Mouse (Mus musculus): ENCODE results near the gene 1110032A03Rik. TPM values are rescaled to one million over a fixed set of nuclear protein-coding genes. Genes with fewer than 3 reads are reported as not detected.
A peak's percentile ranks its signal among the peaks of the same experiment; 100 is the strongest.

The 1110032A03Rik gene
- polyA plus RNA-seq, 1 experiment, result 13.1 TPM

GRCm38 (mm10) chr9:50727171-50727924 lies 48.0 kb downstream of the 1110032A03Rik start:
- Histone ChIP-seq H3K4me1 (ENCODE audit: control insufficient read depth, insufficient read depth, low read length) (no peaks in the 10 kb centered on the region), H3K27ac (ENCODE audit: insufficient read depth, low read length) (no peak overlapping the region), H3K27me3 (ENCODE audit: control insufficient read depth, insufficient read depth, low read length, poor library complexity, severe bottlenecking) (no peaks in the 10 kb centered on the region), H3K9me3 (replicated peaks; ENCODE audit: control insufficient read depth, insufficient read depth, low read length, poor library complexity, severe bottlenecking) (no peaks in the 10 kb centered on the region), H3K4me3 (ENCODE audit: low read depth, low read length) (peak overlapping the region; percentile 67), H3K9ac (ENCODE audit: low read depth, poor library complexity, severe bottlenecking) (peak overlapping the region; percentile 38), H3K36me3 (ENCODE audit: control insufficient read depth, insufficient read depth, low read length, poor library complexity, severe bottlenecking) (no peaks in the 10 kb centered on the region)
- no peak for TF ChIP-seq EP300 (IDR thresholded peaks at IDR 0.05; ENCODE audit: insufficient read depth, low read depth, low read length)
- no peak for TF ChIP-seq CTCF (IDR thresholded peaks at IDR 0.05; ENCODE audit: low read depth, low read length)
- TF ChIP-seq POLR2A (IDR thresholded peaks at IDR 0.05; ENCODE audit: insufficient read depth, low read length), result no peak

- Histone ChIP-seq H3K9me3 (replicated peaks; ENCODE audit: control insufficient read depth, insufficient read depth, low read length, poor library complexity, severe bottlenecking) (no peaks in the 10 kb centered on the region), H3K4me3 (ENCODE audit: low read depth, low read length) (no peak overlapping the region), H3K27me3 (ENCODE audit: control insufficient read depth, insufficient read depth, low read length, poor library complexity, severe bottlenecking) (no peaks in the 10 kb centered on the region), H3K9ac (ENCODE audit: low read depth, poor library complexity, severe bottlenecking) (no peak overlapping the region), H3K36me3 (ENCODE audit: control insufficient read depth, insufficient read depth, low read length, poor library complexity, severe bottlenecking) (no peaks in the 10 kb centered on the region), H3K27ac (ENCODE audit: insufficient read depth, low read length) (no peak overlapping the region), H3K4me1 (ENCODE audit: control insufficient read depth, insufficient read depth, low read length) (peaks cover 2% of the 10 kb centered on the region)
- TF ChIP-seq CTCF (IDR thresholded peaks at IDR 0.05; ENCODE audit: low read depth, low read length), result no peak
- TF ChIP-seq EP300 (IDR thresholded peaks at IDR 0.05; ENCODE audit: insufficient read depth, low read depth, low read length), result no peak
- no peak for TF ChIP-seq POLR2A (IDR thresholded peaks at IDR 0.05; ENCODE audit: insufficient read depth, low read length)
Observed at GRCm38 (mm10) chr9:50725921-50726590, 49.3 kb downstream of the 1110032A03Rik start.

- Histone ChIP-seq H3K4me1 (ENCODE audit: control insufficient read depth, insufficient read depth, low read length) (peaks cover 2% of the 10 kb centered on the region), H3K36me3 (ENCODE audit: control insufficient read depth, insufficient read depth, low read length, poor library complexity, severe bottlenecking) (no peaks in the 10 kb centered on the region), H3K9me3 (replicated peaks; ENCODE audit: control insufficient read depth, insufficient read depth, low read length, poor library complexity, severe bottlenecking) (no peaks in the 10 kb centered on the region), H3K4me3 (ENCODE audit: low read depth, low read length) (no peak overlapping the region), H3K9ac (ENCODE audit: low read depth, poor library complexity, severe bottlenecking) (no peak overlapping the region), H3K27me3 (ENCODE audit: control insufficient read depth, insufficient read depth, low read length, poor library complexity, severe bottlenecking) (no peaks in the 10 kb centered on the region), H3K27ac (ENCODE audit: insufficient read depth, low read length) (no peak overlapping the region)
- no peak for TF ChIP-seq CTCF (IDR thresholded peaks at IDR 0.05; ENCODE audit: low read depth, low read length)
- TF ChIP-seq EP300 (IDR thresholded peaks at IDR 0.05; ENCODE audit: insufficient read depth, low read depth, low read length), result no peak
- TF ChIP-seq POLR2A (IDR thresholded peaks at IDR 0.05; ENCODE audit: insufficient read depth, low read length), result no peak
Observed at GRCm38 (mm10) chr9:50724661-50725330, 50.5 kb downstream of the 1110032A03Rik start.

DNA sequence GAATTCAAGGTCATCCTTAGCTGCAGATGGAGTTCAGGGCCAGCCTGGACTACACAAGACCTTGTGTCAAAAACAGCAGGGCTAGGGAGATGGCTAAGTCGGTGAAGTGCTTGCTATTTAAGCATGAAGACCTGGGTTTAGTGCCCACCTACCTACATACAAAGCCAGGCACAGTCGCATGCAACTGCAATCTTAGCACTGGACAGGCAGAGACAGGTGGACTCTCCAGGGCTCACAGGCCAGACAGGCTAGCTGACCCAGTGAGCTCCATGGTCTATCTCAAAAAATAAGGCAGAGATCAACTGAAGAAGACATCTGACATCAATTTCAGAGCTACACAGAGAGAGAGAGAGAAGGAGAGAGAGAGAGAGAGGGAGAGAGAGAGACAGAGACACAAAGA lies 51.2 kb downstream of the 1110032A03Rik start:
- no peak overlapping the region for H3K9ac ChIP-seq (ENCODE audit: low read depth, poor library complexity, severe bottlenecking)
- H3K4me1 ChIP-seq (ENCODE audit: control insufficient read depth, insufficient read depth, low read length), result peaks cover 2% of the 10 kb centered on the region
- no peaks in the 10 kb centered on the region for H3K36me3 ChIP-seq (ENCODE audit: control insufficient read depth, insufficient read depth, low read length, poor library complexity, severe bottlenecking)
- TF ChIP-seq CTCF (IDR thresholded peaks at IDR 0.05; ENCODE audit: low read depth, low read length) (no peak), POLR2A (IDR thresholded peaks at IDR 0.05; ENCODE audit: insufficient read depth, low read length) (no peak), EP300 (IDR thresholded peaks at IDR 0.05; ENCODE audit: insufficient read depth, low read depth, low read length) (no peak)
- no peak overlapping the region for H3K4me3 ChIP-seq (ENCODE audit: low read depth, low read length)
- H3K27ac ChIP-seq (ENCODE audit: insufficient read depth, low read length), result no peak overlapping the region
- no peaks in the 10 kb centered on the region for H3K27me3 ChIP-seq (ENCODE audit: control insufficient read depth, insufficient read depth, low read length, poor library complexity, severe bottlenecking)
- no peaks in the 10 kb centered on the region for H3K9me3 ChIP-seq (replicated peaks; ENCODE audit: control insufficient read depth, insufficient read depth, low read length, poor library complexity, severe bottlenecking)

- H3K27ac ChIP-seq (ENCODE audit: insufficient read depth, low read length), result no peak overlapping the region
Observed at GRCm38 (mm10) chr9:50723406-50723805, 51.9 kb downstream of the 1110032A03Rik start.

More at GRCm38 (mm10) chr9:50723406-50723805, 51.9 kb downstream of the 1110032A03Rik start:
- Histone ChIP-seq H3K4me1 (ENCODE audit: control insufficient read depth, insufficient read depth, low read length) (peaks cover 2% of the 10 kb centered on the region), H3K27me3 (ENCODE audit: control insufficient read depth, insufficient read depth, low read length, poor library complexity, severe bottlenecking) (no peaks in the 10 kb centered on the region), H3K4me3 (ENCODE audit: low read depth, low read length) (no peak overlapping the region), H3K9me3 (replicated peaks; ENCODE audit: control insufficient read depth, insufficient read depth, low read length, poor library complexity, severe bottlenecking) (no peaks in the 10 kb centered on the region), H3K36me3 (ENCODE audit: control insufficient read depth, insufficient read depth, low read length, poor library complexity, severe bottlenecking) (no peaks in the 10 kb centered on the region), H3K9ac (ENCODE audit: low read depth, poor library complexity, severe bottlenecking) (no peak overlapping the region)
- TF ChIP-seq POLR2A (IDR thresholded peaks at IDR 0.05; ENCODE audit: insufficient read depth, low read length) (no peak), CTCF (IDR thresholded peaks at IDR 0.05; ENCODE audit: low read depth, low read length) (no peak), EP300 (IDR thresholded peaks at IDR 0.05; ENCODE audit: insufficient read depth, low read depth, low read length) (no peak)
